Mouse (Mus musculus) testis, adult 2 months (tissue): Measurements from ENCODE around the gene Ppib. TPM values are rescaled to one million over a fixed set of nuclear protein-coding genes. Genes with fewer than 3 reads are reported as not detected.

ENCODE experiments used
- H3K27ac ChIP-seq: fragments of 200-500 bp; 2 replicates; pipeline ENCODE4 v1.5.1; 2012; ENCODE audit warnings: low read depth, low read length; ENCODE audit not compliant: control insufficient read depth, insufficient read depth
- H3K27me3 ChIP-seq: fragments of 200-500 bp; 2 replicates; pipeline ENCODE4 v1.6.1; 2012; ENCODE audit warnings: mild to moderate bottlenecking, low read length, moderate library complexity; ENCODE audit not compliant: control insufficient read depth, insufficient read depth
- H3K36me3 ChIP-seq: fragments of 200-500 bp; 2 replicates; pipeline ENCODE4 v1.6.1; 2012; ENCODE audit warnings: mild to moderate bottlenecking, low read length; ENCODE audit not compliant: control insufficient read depth, insufficient read depth
- H3K4me1 ChIP-seq: fragments of 200-500 bp; 2 replicates; pipeline ENCODE4 v1.6.1; 2012; ENCODE audit warnings: low read length; ENCODE audit not compliant: control insufficient read depth, insufficient read depth
- H3K4me3 ChIP-seq: fragments of 200-500 bp; 2 replicates; pipeline ENCODE4 v1.5.1; 2012; ENCODE audit warnings: low read depth, mild to moderate bottlenecking, low read length, moderate library complexity, mixed read lengths; ENCODE audit not compliant: control insufficient read depth
- CTCF ChIP-seq: fragments of 200-500 bp; IDR thresholded peaks from 2 replicates; pipeline ENCODE4 v1.5.1; 2012; ENCODE audit warnings: low read depth, mild to moderate bottlenecking, inconsistent platforms, low read length, moderate library complexity; ENCODE audit not compliant: control insufficient read depth, insufficient read depth, insufficient replicate concordance
- POLR2A ChIP-seq: fragments of 200-500 bp; IDR thresholded peaks from 2 replicates; pipeline ENCODE4 v1.6.1; 2012; ENCODE audit warnings: low read depth, mild to moderate bottlenecking, inconsistent platforms, low read length, moderate library complexity; ENCODE audit not compliant: control insufficient read depth
- polyA plus RNA-seq: library from polyadenylated mRNA; depleted of rRNA; stranded (reverse); fragments of >200 nt; gene quantifications from 2 replicates; pipeline ENCODE4 v1.2.3, GENCODE M21; 2012

Gene Ppib
- polyA plus RNA-seq, 1 experiment, result 68.0 TPM

DNA sequence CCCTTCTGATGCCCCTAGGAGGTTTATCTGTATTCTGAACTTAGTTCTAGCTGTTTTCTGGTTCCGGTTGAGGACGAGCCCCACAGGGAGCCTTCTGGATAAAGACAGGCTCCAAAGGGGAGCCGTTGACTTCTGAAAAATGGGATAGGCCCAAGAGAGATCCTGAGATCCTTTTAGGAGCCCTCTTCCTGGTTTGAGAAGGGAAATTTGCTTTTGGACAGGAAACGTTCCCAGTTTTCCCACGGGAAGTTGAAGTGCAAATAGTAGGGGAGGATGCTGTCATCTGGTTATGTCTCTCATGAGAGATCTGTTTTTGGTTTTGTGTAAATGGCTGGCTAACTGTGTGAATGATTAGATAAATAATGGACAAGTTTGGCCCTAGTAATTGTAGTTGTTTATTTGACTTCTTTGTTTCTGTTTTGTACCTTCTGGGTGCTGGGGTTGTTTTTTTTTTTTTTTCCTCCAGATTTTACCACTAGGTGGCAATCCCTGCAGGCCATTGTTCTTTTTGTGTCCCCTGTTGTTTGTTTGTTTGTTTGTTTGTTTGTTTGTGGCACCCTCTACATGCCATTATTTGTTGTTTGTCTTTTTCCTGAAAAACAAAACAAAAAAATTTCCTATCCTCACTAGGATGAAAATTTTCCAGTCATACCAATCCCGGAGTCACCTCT, 10.0 kb upstream of the Ppib start:
- H3K27ac ChIP-seq, result no peak overlapping the region
- no peaks in the 10 kb centered on the region for H3K4me1 ChIP-seq
- no peak overlapping the region for H3K4me3 ChIP-seq
- no peaks in the 10 kb centered on the region for H3K36me3 ChIP-seq
- no peaks in the 10 kb centered on the region for H3K27me3 ChIP-seq
- TF ChIP-seq CTCF, result no peak
- no peak for TF ChIP-seq POLR2A

DNA sequence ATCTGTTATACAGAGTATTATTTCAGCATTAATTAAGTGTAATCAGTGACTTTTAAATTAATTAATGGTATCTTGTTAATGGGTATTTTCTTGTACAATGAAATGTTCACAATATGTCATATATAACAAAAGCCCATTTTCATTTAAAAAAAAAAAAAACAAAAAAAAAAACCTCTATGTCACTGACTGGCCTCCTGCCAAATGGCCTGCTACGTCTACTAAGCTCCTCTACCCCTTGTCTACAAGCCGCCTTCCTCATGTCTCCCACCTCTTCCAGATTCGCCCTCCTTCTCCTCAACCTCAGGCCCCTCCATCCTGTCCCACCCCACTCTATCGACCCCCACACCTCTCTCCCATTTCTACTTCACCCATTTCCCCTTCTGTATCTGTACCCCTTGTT, 8.5 kb upstream of the Ppib start:
- Histone ChIP-seq H3K27ac (no peak overlapping the region), H3K27me3 (no peaks in the 10 kb centered on the region), H3K36me3 (no peaks in the 10 kb centered on the region), H3K4me1 (no peaks in the 10 kb centered on the region), H3K4me3 (no peak overlapping the region)
- TF ChIP-seq POLR2A, result no peak
- no peak for TF ChIP-seq CTCF

DNA sequence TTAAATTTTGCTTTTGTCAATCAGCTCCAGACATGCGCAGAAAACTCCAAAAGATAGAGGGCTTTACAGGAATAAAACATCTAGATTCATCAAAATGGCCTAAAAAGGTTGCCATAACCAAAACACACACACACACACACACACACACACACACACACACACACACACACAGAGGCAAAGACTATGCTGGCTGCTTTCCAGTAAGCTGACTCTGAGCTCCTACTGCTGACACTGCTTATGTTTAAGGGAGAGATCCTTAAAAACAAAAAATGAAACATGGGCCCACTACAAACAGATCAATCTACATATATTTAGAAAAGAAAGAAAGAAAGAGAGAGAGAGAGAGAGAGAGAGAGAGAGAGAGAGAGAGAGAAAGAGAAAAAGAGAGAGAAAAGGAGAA, 7.3 kb upstream of the Ppib start:
- Histone ChIP-seq H3K27me3 (no peaks in the 10 kb centered on the region), H3K36me3 (no peaks in the 10 kb centered on the region), H3K4me1 (no peaks in the 10 kb centered on the region), H3K4me3 (no peak overlapping the region), H3K27ac (no peak overlapping the region)
- TF ChIP-seq POLR2A, result no peak
- TF ChIP-seq CTCF, result no peak

DNA sequence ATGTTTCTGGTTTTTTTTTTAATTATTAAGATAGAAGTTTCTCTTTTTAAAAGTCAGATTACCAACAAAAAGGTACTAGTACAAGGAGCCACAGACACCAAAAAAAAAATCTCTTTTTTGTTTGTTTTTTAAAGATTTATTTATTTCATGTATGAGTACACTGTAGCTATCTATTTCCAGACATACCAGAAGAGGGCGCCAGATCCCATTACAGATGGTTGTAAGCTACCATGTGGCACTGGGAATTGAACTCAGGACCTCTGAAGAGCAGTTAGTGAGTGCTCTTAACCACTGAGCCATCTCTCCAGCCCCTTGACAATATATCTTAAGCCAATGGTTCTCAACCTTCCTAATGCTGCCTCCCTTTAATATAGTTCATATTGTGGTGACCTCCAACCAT, 6.4 kb upstream of the Ppib start:
- Histone ChIP-seq H3K27ac (no peak overlapping the region), H3K4me1 (no peaks in the 10 kb centered on the region), H3K4me3 (no peak overlapping the region), H3K27me3 (no peaks in the 10 kb centered on the region), H3K36me3 (no peaks in the 10 kb centered on the region)
- TF ChIP-seq POLR2A, result no peak
- TF ChIP-seq CTCF, result no peak

DNA sequence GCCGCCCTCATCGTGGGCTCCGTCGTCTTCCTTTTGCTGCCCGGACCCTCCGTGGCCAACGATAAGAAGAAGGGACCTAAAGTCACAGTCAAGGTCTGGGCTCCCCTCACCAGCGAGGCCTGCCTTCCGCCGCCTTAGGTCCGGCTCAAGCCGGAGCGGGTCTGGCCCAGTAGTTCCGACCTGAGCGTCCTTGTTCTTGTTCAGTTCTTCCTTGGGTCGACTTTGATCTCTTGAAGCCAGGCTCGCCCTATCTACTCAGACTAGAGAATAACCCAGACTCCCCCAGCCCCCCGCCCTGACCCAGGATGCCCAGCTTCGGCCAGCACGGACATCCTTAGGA, 256 bp downstream of the Ppib start:
- Histone ChIP-seq H3K36me3 (no peaks in the 10 kb centered on the region; the same call in 1 of the 2 replicates), H3K4me3 (peak overlapping the region; percentile 90), H3K27me3 (no peaks in the 10 kb centered on the region), H3K27ac (peak overlapping the region; percentile 82), H3K4me1 (no peaks in the 10 kb centered on the region; the same call in 1 of the 2 replicates)
- TF ChIP-seq CTCF (no peak), POLR2A (no peak)

DNA sequence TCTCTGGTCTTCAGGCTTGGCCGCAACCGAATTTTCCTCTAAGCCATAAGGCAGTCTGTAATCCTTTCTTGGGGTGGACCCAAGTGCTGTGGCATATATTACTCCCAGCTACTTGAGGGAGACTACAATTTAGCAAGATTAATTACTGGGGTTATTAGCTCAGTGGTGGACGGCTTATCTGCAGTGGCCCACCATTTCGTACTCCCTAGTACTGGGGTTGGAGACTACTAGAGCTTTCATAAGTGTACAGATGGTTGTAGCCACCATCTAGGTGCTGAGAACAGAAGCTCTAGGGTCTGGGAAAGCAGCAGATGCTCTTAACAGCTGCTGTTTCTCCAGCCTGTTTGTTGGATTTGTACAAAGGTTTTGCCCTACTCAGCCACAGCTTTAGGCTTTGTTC, 964 bp downstream of the Ppib start:
- no peak overlapping the region for H3K4me3 ChIP-seq
- H3K27ac ChIP-seq, result no peak overlapping the region
- no peaks in the 10 kb centered on the region; the same call in 1 of the 2 replicates for H3K36me3 ChIP-seq
- no peaks in the 10 kb centered on the region; the same call in 1 of the 2 replicates for H3K4me1 ChIP-seq
- no peaks in the 10 kb centered on the region for H3K27me3 ChIP-seq
- TF ChIP-seq CTCF (no peak), POLR2A (no peak)

DNA sequence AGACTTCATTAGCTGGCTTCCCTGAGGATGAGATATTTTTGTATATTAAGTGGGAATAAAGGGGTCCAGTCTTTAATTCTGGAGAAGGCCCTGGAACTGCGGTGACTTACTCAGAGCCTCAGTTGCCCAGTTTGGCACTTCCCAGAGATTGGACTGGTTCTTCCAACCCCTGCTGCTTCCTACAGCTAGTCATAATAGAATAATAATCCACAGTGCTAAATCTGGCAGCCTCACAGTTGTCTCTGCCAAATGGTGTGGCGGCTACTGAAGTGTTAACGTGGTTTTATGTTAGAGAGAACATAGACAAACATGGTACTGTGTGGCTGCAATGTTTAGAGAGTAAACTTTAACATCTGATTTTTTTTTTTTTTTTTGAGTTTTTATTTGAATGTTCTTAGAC, 1.6 kb downstream of the Ppib start:
- no peak overlapping the region for H3K4me3 ChIP-seq
- H3K27ac ChIP-seq, result no peak overlapping the region
- H3K27me3 ChIP-seq, result no peaks in the 10 kb centered on the region
- no peaks in the 10 kb centered on the region; the same call in 1 of the 2 replicates for H3K36me3 ChIP-seq
- TF ChIP-seq POLR2A, result no peak
- TF ChIP-seq CTCF, result no peak
- H3K4me1 ChIP-seq, result no peaks in the 10 kb centered on the region; the same call in 1 of the 2 replicates
